Mouse (Mus musculus) lung, postnatal 0 days (tissue): ENCODE results near the gene Gm3629. TPM values are rescaled to one million over a fixed set of nuclear protein-coding genes. Genes with fewer than 3 reads are reported as not detected.
A peak's percentile ranks its signal among the peaks of the same experiment; 100 is the strongest.
"Not testable (repeated sequence)": the region's sequence is repeated elsewhere in the genome, so short reads cannot be mapped to it uniquely, and the experiment has no call there.

Source experiments
- ATAC-seq: fragments of 200-750 bp; cut with Nextera tagmentation; 2 replicates; pipeline ENCODE4 v1.8.0; 2017; ENCODE audit warnings: moderate library complexity
- DNase-seq: peaks from one replicate; pipeline ENCODE4 v3.0.0-alpha.2; 2016; ENCODE audit warnings: low spot score
- H3K27ac ChIP-seq: fragments of 300-500 bp; sonication (generic); 2 replicates; pipeline ENCODE4 v1.5.1; 2014; ENCODE audit warnings: antibody characterized with exemption, mild to moderate bottlenecking, low read length, mixed read lengths
- H3K27me3 ChIP-seq: fragments of 300-500 bp; sonication (generic); replicated peaks from 2 replicates; pipeline ENCODE4 v1.6.1; 2014; ENCODE audit warnings: low read length, mixed read lengths; ENCODE audit not compliant: insufficient read depth
- H3K36me3 ChIP-seq: fragments of 300-500 bp; sonication (generic); 2 replicates; pipeline ENCODE4 v1.6.1; 2014; ENCODE audit warnings: low read length, mixed read lengths; ENCODE audit not compliant: insufficient read depth
- H3K4me1 ChIP-seq: fragments of 300-500 bp; sonication (generic); 2 replicates; pipeline ENCODE4 v1.6.1; 2014; ENCODE audit warnings: antibody characterized with exemption, low read depth, low read length, mixed read lengths; ENCODE audit not compliant: insufficient read depth
- H3K4me2 ChIP-seq: fragments of 300-500 bp; sonication (generic); replicated peaks from 2 replicates; pipeline ENCODE4 v1.6.1; 2014; ENCODE audit warnings: low read depth, mild to moderate bottlenecking, low read length, moderate library complexity, mixed read lengths
- H3K4me3 ChIP-seq: fragments of 300-500 bp; sonication (generic); 2 replicates; pipeline ENCODE4 v1.5.1; 2014; ENCODE audit warnings: low read depth, low read length
- H3K9ac ChIP-seq: fragments of 300-500 bp; sonication (generic); replicated peaks from 2 replicates; pipeline ENCODE4 v1.6.1; 2014; ENCODE audit warnings: low read depth, mild to moderate bottlenecking
- H3K9me3 ChIP-seq: fragments of 300-500 bp; sonication (generic); 2 replicates; pipeline ENCODE4 v1.6.1; 2016; ENCODE audit warnings: low read length, mixed read lengths
- CTCF ChIP-seq: IDR thresholded peaks from 2 replicates; pipeline ENCODE4 v1.5.1; 2016; ENCODE audit warnings: antibody characterized with exemption, mild to moderate bottlenecking
- WGBS: fragments of 180-500 bp; shearing (Covaris S2); extraction: QIAGEN DNeasy Blood & Tissue Kit; methylation state at CpG from one replicate; pipeline ENCODE4 v1.1.7; 2014; 5-methylcytosine and 5-hydroxymethylcytosine counted together
- polyA plus RNA-seq: library from polyadenylated mRNA; unstranded; fragments of >200 nt; fragmentation: Nextera tagmentation; extraction: Ambion mirVana; gene quantifications from 2 replicates; pipeline ENCODE4 v1.2.1, GENCODE M21; 2015

Gene Gm3629
- polyA plus RNA-seq, result 0.17 TPM in 1 of 2 replicates, not detected in the other

GRCm38 (mm10) chr14:6590513-6590912 is at the start of gene Gm3629:
Gene Gm3629, minus strand, starts transcription at chr14:6590613.
- not testable (repeated sequence) for ATAC-seq, H3K27me3 ChIP-seq, H3K9me3 ChIP-seq, H3K4me1 ChIP-seq, H3K27ac ChIP-seq, DNase-seq, H3K4me2 ChIP-seq, H3K4me3 ChIP-seq, H3K9ac ChIP-seq, H3K36me3 ChIP-seq
- 31% methylated on average over 1 of the region's 2 CpGs for WGBS

GRCm38 (mm10) chr14:6622318-6622717 is 31.9 kb upstream of the Gm3629 start, which contains the start of gene Gm3460:
Gene Gm3460, minus strand, starts transcription at chr14:6622418.
- H3K9me3 ChIP-seq, H3K4me2 ChIP-seq, H3K4me1 ChIP-seq, H3K27ac ChIP-seq, H3K4me3 ChIP-seq, H3K27me3 ChIP-seq, ATAC-seq, H3K9ac ChIP-seq, DNase-seq, H3K36me3 ChIP-seq: not testable (repeated sequence)
- WGBS, result 14% methylated on average over 1 of the region's 2 CpGs

GRCm38 (mm10) chr14:6606436-6606835 is 16.0 kb upstream of the Gm3629 start:
- not testable (repeated sequence) for H3K4me3 ChIP-seq, H3K27me3 ChIP-seq, H3K27ac ChIP-seq, ATAC-seq, H3K4me2 ChIP-seq, H3K9me3 ChIP-seq, H3K9ac ChIP-seq, DNase-seq, H3K4me1 ChIP-seq, H3K36me3 ChIP-seq
- WGBS, result no CpG with 5 or more reads among the region's 1 CpGs

- H3K4me2 ChIP-seq, result peak overlapping the region; percentile 49
Observed at GRCm38 (mm10) chr14:6605004-6605403, 14.6 kb upstream of the Gm3629 start.

GRCm38 (mm10) chr14:6604551-6604950 is 14.1 kb upstream of the Gm3629 start:
- H3K4me1 ChIP-seq, H3K36me3 ChIP-seq, H3K4me3 ChIP-seq, H3K27ac ChIP-seq, ATAC-seq, H3K9ac ChIP-seq, H3K27me3 ChIP-seq, H3K9me3 ChIP-seq: not testable (repeated sequence)
- H3K4me2 ChIP-seq, result peak overlapping the region; percentile 49
- 7% methylated on average over 15 of the region's 20 CpGs for WGBS
- peak; percentile 40 for DNase-seq

More at GRCm38 (mm10) chr14:6605004-6605403, 14.6 kb upstream of the Gm3629 start:
- DNase-seq, result peak; percentile 18
- ATAC-seq, H3K4me3 ChIP-seq, H3K9me3 ChIP-seq, H3K27me3 ChIP-seq, H3K4me1 ChIP-seq, H3K27ac ChIP-seq, H3K9ac ChIP-seq, H3K36me3 ChIP-seq: not testable (repeated sequence)
- WGBS, result 5% methylated on average over 4 of the region's 20 CpGs
- peak; percentile 39 for TF ChIP-seq CTCF

DNA sequence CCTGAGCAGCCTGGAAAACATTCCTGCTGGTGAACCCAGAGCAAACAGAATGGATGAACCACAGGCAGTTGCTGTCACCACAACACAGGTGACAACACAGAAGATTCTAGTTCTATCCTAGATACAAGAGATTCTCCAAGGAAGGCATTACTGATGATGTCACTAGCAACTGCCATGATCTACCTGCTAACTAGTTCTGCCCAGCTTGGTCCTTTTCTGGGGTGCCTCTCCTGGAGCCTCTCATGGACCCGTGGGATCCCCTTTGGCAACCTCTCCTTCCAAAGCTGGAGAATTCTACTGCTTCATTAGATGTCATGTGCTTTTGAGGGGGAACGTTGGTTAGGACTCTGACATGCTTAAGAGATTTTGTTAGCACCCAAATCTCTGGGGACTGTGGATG is 53.2 kb downstream of the Gm3629 start, which contains the start of gene Gm8356:
Gene Gm8356, minus strand, starts transcription at position 101 of the 400 bp plus-strand sequence.
- H3K9ac ChIP-seq, ATAC-seq: not testable (repeated sequence)
- no CpG with 5 or more reads among the region's 2 CpGs for WGBS

More for the DNA sequence above, 53.2 kb downstream of the Gm3629 start, which contains the start of gene Gm8356:
- H3K4me2 ChIP-seq, H3K27me3 ChIP-seq, H3K9me3 ChIP-seq, H3K4me3 ChIP-seq, DNase-seq, H3K36me3 ChIP-seq, H3K27ac ChIP-seq, H3K4me1 ChIP-seq: not testable (repeated sequence)

Other genes with a start within 250 kb of the Gm3629 start
- not detected in 2 replicates for gene Gm3618, start 246.9 kb downstream of the Gm3629 start, polyA plus RNA-seq
- not detected in 2 replicates for gene Gm16440, start 200.3 kb downstream of the Gm3629 start, polyA plus RNA-seq
- 0.20 TPM in 1 of 2 replicates, not detected in the other for gene Gm3591, start 178.1 kb downstream of the Gm3629 start, polyA plus RNA-seq
- not detected in 2 replicates for gene Gm3594, start 146.0 kb downstream of the Gm3629 start, polyA plus RNA-seq
- gene Gm8356, start 53.3 kb downstream of the Gm3629 start, polyA plus RNA-seq, result not detected in 2 replicates
- gene Gm3460, start 31.8 kb upstream of the Gm3629 start, polyA plus RNA-seq, result not detected in 2 replicates
- gene Gm10251, start 93.6 kb upstream of the Gm3629 start, polyA plus RNA-seq, result not detected in 2 replicates
- not detected in 2 replicates for gene Gm8050, start 129.6 kb upstream of the Gm3629 start, polyA plus RNA-seq
- gene Gm3636, start 151.7 kb upstream of the Gm3629 start, polyA plus RNA-seq, result 0.92 and 1.2 TPM in 2 replicates
- not detected in 2 replicates for gene Gm8362, start 183.8 kb upstream of the Gm3629 start, polyA plus RNA-seq
- gene Gm3642, start 249.7 kb upstream of the Gm3629 start, polyA plus RNA-seq, result not detected in 2 replicates